Mouse (Mus musculus): ENCODE data around the gene Rcbtb2. TPM values are rescaled to one million over a fixed set of nuclear protein-coding genes. Genes with fewer than 3 reads are reported as not detected.

Gene Rcbtb2
- polyA plus RNA-seq, 1 experiment, result 14.4 TPM

- no peaks in the 10 kb centered on the region for H3K36me3 ChIP-seq (ENCODE audit: control insufficient read depth, insufficient read depth, low read length)
- no peak overlapping the region for H3K4me3 ChIP-seq (ENCODE audit: extremely low read depth, insufficient read depth, insufficient read length)
- 82% methylated on average over 5 of the region's 5 CpGs for WGBS
- H3K27ac ChIP-seq (ENCODE audit: insufficient read depth, low read length), result no peak overlapping the region
- H3K27me3 ChIP-seq (ENCODE audit: control insufficient read depth, insufficient read depth, low read length), result no peaks in the 10 kb centered on the region
- H3K4me1 ChIP-seq (ENCODE audit: control insufficient read depth, insufficient read depth, insufficient read length), result no peaks in the 10 kb centered on the region; the same call in 1 of the 2 replicates
- no peak for DNase-seq (ENCODE audit: low read depth in 1 of 2, low spot score in 2 of 2)
- no peak for TF ChIP-seq CTCF (IDR thresholded peaks at IDR 0.05; ENCODE audit: extremely low read depth, insufficient read depth, insufficient read length, insufficient replicate concordance)
Measured at GRCm38 (mm10) chr14:73137234-73137633, 14.4 kb downstream of the Rcbtb2 start.

- no peak for DNase-seq (ENCODE audit: low read depth in 1 of 2, low spot score in 2 of 2)
- Histone ChIP-seq H3K4me3 (ENCODE audit: extremely low read depth, insufficient read depth, insufficient read length) (no peak overlapping the region), H3K4me1 (ENCODE audit: control insufficient read depth, insufficient read depth, insufficient read length) (no peaks in the 10 kb centered on the region; the same call in 1 of the 2 replicates), H3K36me3 (ENCODE audit: control insufficient read depth, insufficient read depth, low read length) (no peaks in the 10 kb centered on the region), H3K27me3 (ENCODE audit: control insufficient read depth, insufficient read depth, low read length) (no peaks in the 10 kb centered on the region), H3K27ac (ENCODE audit: insufficient read depth, low read length) (no peak overlapping the region)
- TF ChIP-seq CTCF (IDR thresholded peaks at IDR 0.05; ENCODE audit: extremely low read depth, insufficient read depth, insufficient read length, insufficient replicate concordance) (no peak), POLR2A (IDR thresholded peaks at IDR 0.05; ENCODE audit: low read depth, low read length) (no peak)
- 89% methylated on average over 7 of the region's 7 CpGs for WGBS
Measured at GRCm38 (mm10) chr14:73138483-73138882, 15.6 kb downstream of the Rcbtb2 start.

- H3K4me1 ChIP-seq (ENCODE audit: control insufficient read depth, insufficient read depth, insufficient read length), result peaks cover 6% of the 10 kb centered on the region; the same call in 1 of the 2 replicates
- TF ChIP-seq CTCF (IDR thresholded peaks at IDR 0.05; ENCODE audit: extremely low read depth, insufficient read depth, insufficient read length, insufficient replicate concordance), result no peak
- TF ChIP-seq POLR2A (IDR thresholded peaks at IDR 0.05; ENCODE audit: low read depth, low read length), result no peak
- H3K27me3 ChIP-seq (ENCODE audit: control insufficient read depth, insufficient read depth, low read length), result no peaks in the 10 kb centered on the region
- 53% methylated on average over 5 of the region's 5 CpGs for WGBS
- no peak overlapping the region; the same call in 1 of the 2 replicates for H3K27ac ChIP-seq (ENCODE audit: insufficient read depth, low read length)
- H3K4me3 ChIP-seq (ENCODE audit: extremely low read depth, insufficient read depth, insufficient read length), result no peak overlapping the region
- no peaks in the 10 kb centered on the region for H3K36me3 ChIP-seq (ENCODE audit: control insufficient read depth, insufficient read depth, low read length)
- no peak for DNase-seq (ENCODE audit: low read depth in 1 of 2, low spot score in 2 of 2)
Measured at GRCm38 (mm10) chr14:73139866-73140265, 17.0 kb downstream of the Rcbtb2 start.

- Histone ChIP-seq H3K36me3 (ENCODE audit: control insufficient read depth, insufficient read depth, low read length) (no peaks in the 10 kb centered on the region), H3K4me1 (ENCODE audit: control insufficient read depth, insufficient read depth, insufficient read length) (peaks cover 6% of the 10 kb centered on the region; the same call in 1 of the 2 replicates), H3K4me3 (ENCODE audit: extremely low read depth, insufficient read depth, insufficient read length) (no peak overlapping the region), H3K27me3 (ENCODE audit: control insufficient read depth, insufficient read depth, low read length) (no peaks in the 10 kb centered on the region), H3K27ac (ENCODE audit: insufficient read depth, low read length) (0 out of 2 replicates have a peak overlapping the region, but pooled peaks have one; percentile 18)
- TF ChIP-seq CTCF (IDR thresholded peaks at IDR 0.05; ENCODE audit: extremely low read depth, insufficient read depth, insufficient read length, insufficient replicate concordance) (no peak), POLR2A (IDR thresholded peaks at IDR 0.05; ENCODE audit: low read depth, low read length) (no peak)
- WGBS, result 84% methylated on average over 3 of the region's 3 CpGs
- no peak for DNase-seq (ENCODE audit: low read depth in 1 of 2, low spot score in 2 of 2)
Measured at GRCm38 (mm10) chr14:73141800-73142199, 19.0 kb downstream of the Rcbtb2 start.

GRCm38 (mm10) chr14:73142421-73142895 lies 19.6 kb downstream of the Rcbtb2 start:
- no peaks in the 10 kb centered on the region for H3K27me3 ChIP-seq (ENCODE audit: control insufficient read depth, insufficient read depth, low read length)
- no peak for TF ChIP-seq POLR2A (IDR thresholded peaks at IDR 0.05; ENCODE audit: low read depth, low read length)
- TF ChIP-seq CTCF (IDR thresholded peaks at IDR 0.05; ENCODE audit: extremely low read depth, insufficient read depth, insufficient read length, insufficient replicate concordance), result no peak
- H3K4me1 ChIP-seq (ENCODE audit: control insufficient read depth, insufficient read depth, insufficient read length), result peaks cover 6% of the 10 kb centered on the region; the same call in 1 of the 2 replicates
- WGBS, result 4% methylated on average over 11 of the region's 11 CpGs
- H3K27ac ChIP-seq (ENCODE audit: insufficient read depth, low read length), result peak overlapping the region; percentile 98
- DNase-seq (ENCODE audit: low read depth in 1 of 2, low spot score in 2 of 2), result no peak
- peak overlapping the region; percentile 93 for H3K4me3 ChIP-seq (ENCODE audit: extremely low read depth, insufficient read depth, insufficient read length)
- H3K36me3 ChIP-seq (ENCODE audit: control insufficient read depth, insufficient read depth, low read length), result no peaks in the 10 kb centered on the region

- Histone ChIP-seq H3K36me3 (ENCODE audit: control insufficient read depth, insufficient read depth, low read length) (no peaks in the 10 kb centered on the region), H3K4me3 (ENCODE audit: extremely low read depth, insufficient read depth, insufficient read length) (peak overlapping the region; percentile 93), H3K27ac (ENCODE audit: insufficient read depth, low read length) (peak overlapping the region; percentile 98), H3K27me3 (ENCODE audit: control insufficient read depth, insufficient read depth, low read length) (no peaks in the 10 kb centered on the region), H3K4me1 (ENCODE audit: control insufficient read depth, insufficient read depth, insufficient read length) (peaks cover 6% of the 10 kb centered on the region; the same call in 1 of the 2 replicates)
- under 1% methylated on average over 88 of the region's 88 CpGs for WGBS
- TF ChIP-seq POLR2A (IDR thresholded peaks at IDR 0.05; ENCODE audit: low read depth, low read length) (peak; percentile 21), CTCF (IDR thresholded peaks at IDR 0.05; ENCODE audit: extremely low read depth, insufficient read depth, insufficient read length, insufficient replicate concordance) (no peak)
- peak; percentile 57 to 80 for DNase-seq (ENCODE audit: low read depth in 1 of 2, low spot score in 2 of 2)
Measured at GRCm38 (mm10) chr14:73142896-73143709, 20.3 kb downstream of the Rcbtb2 start.
